Mouse (Mus musculus) activated CD4-positive, CD25-positive, alpha-beta regulatory T cell, adult 9 weeks (primary cell): ENCODE measurements around the gene Tnfrsf1b. TPM values are rescaled to one million over a fixed set of nuclear protein-coding genes. Genes with fewer than 3 reads are reported as not detected.

Experiments
- polyA plus RNA-seq: library from polyadenylated mRNA; unstranded; fragments of 100-300 nt; shearing (Covaris generic); gene quantifications from one replicate; pipeline ENCODE4 v1.2.1, GENCODE M21; 2017

Gene Tnfrsf1b
- 431 TPM for polyA plus RNA-seq

GRCm38 (mm10) chr4:145246173-145247011, at the start of gene Tnfrsf1b:
Tnfrsf1b (minus strand) TSS chr4:145246870.

GRCm38 (mm10) chr4:145194559-145195162, 52.0 kb downstream of the Tnfrsf1b start, which contains the start of gene Vps13d:
Vps13d (minus strand) TSS chr4:145195005.

Other genes starting within 250 kb of the Tnfrsf1b start
- gene Vps13d, start 51.9 kb downstream of the Tnfrsf1b start, polyA plus RNA-seq = 5.8 TPM
- 13.8 TPM for gene Tnfrsf8, start 68.3 kb upstream of the Tnfrsf1b start, polyA plus RNA-seq